Comparison of ENCODE assay signal across 16 mouse cellular contexts in the genomic region with DNA sequence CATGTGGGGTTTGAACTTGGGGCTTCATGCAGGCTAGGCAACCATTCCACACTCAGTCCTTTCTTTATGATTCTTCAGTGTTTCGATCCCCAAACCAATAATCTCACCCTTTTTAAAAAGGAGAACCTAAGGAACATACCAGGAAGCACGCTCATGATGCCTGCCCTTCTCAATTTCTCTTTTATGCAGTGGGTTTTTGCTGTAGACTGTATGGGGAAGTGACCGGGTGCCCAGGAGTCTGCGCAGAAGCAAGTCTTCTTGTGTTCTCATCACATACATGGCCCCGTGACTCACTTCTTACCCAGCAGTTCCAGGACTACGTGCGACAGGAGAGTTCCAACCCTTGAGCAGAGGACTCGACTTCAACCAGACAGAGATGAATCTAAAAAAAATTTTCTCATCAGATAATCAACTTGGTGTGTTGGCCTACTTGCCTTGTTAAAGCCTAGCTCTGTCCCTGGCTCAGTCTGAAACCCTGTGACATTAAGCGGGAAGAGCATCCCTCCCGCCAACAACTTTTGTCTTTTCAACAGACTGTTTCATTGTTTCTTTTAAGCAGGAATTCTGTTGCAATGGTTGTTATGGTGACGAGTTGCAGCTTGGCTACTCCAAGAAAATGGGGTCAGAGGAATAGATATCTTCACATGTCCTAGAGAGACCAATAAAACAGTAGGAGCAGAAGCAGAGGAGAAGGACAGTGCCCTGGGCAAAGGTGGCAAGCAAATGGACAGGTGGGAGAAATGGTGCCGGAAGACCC. TPM values are rescaled to one million over a fixed set of nuclear protein-coding genes. Genes with fewer than 3 reads are reported as not detected.
DNase-seq lines count a peak whose midpoint lies in the region; ATAC-seq and TF ChIP-seq lines count a peak whose summit lies in the region.
"Had no signal": no experiment of that assay in that cellular context is flagged by ENCODE, and none has a peak within 500 bp of the region (broad histone marks: within the 10 kb centered on the region; RNA-seq: fewer than 3 reads in every experiment).

No protein-coding gene starts in this region.

- no peak overlapping the region for H3K4me2 ChIP-seq in neural tube, embryonic 15.5 days
- H3K4me2 ChIP-seq: embryonic facial prominence, embryonic 13.5 days; heart, embryonic 11.5 days; limb, embryonic 15.5 days had no signal

- no peak overlapping the region for H3K9ac ChIP-seq in neural tube, embryonic 15.5 days (replicated peaks)
- H3K9ac ChIP-seq: embryonic facial prominence, embryonic 13.5 days; limb, embryonic 15.5 days had no signal

- peak; percentile 10 for DNase-seq in lung, postnatal 25 days (ENCODE audit: low spot score)
- no peak for DNase-seq in lung, adult 2 months
- DNase-seq in heart, embryonic 10.5 days (ENCODE audit: low spot score): no peak
- DNase-seq in frontal cortex, postnatal 36 days (ENCODE audit: low spot score in 2 of 2): no peak
- DNase-seq: adrenal gland, postnatal 25 days; cerebellum, postnatal 10 days; gastrocnemius, postnatal 25 days; kidney, postnatal 10 days; layer of hippocampus, adult 9-11 months had no signal

- H3K4me1 ChIP-seq in lung, adult 2 months (ENCODE audit: control insufficient read depth, insufficient read depth, low read length): no peaks in the 10 kb centered on the region
- peaks cover 11% of the 10 kb centered on the region for H3K4me1 ChIP-seq in bone marrow macrophage, adult 2 months (ENCODE audit: control insufficient read depth, insufficient read depth, low read length)
- peaks cover 17% of the 10 kb centered on the region for H3K4me1 ChIP-seq in neural tube, embryonic 15.5 days
- H3K4me1 ChIP-seq in heart, embryonic 10.5 days: no peaks in the 10 kb centered on the region
- H3K4me1 ChIP-seq: embryonic facial prominence, embryonic 13.5 days; limb, embryonic 15.5 days had no signal

- TF ChIP-seq POLR2A in lung, adult 2 months (IDR thresholded peaks at IDR 0.05; ENCODE audit: borderline replicate concordance, extremely low read depth, low read depth, low read length): no peak
- no peak for TF ChIP-seq POLR2A in bone marrow macrophage, adult 2 months (IDR thresholded peaks at IDR 0.05; ENCODE audit: borderline replicate concordance, low read depth, low read length)

- peak; percentile 86 for ATAC-seq in granulocyte monocyte progenitor cell, adult 5-6 weeks (replicated peaks; ENCODE audit: poor library complexity, severe bottlenecking)
- no peak for ATAC-seq in neural tube, embryonic 15.5 days (ENCODE audit: low FRiP score)

- no peaks in the 10 kb centered on the region for H3K36me3 ChIP-seq in neural tube, embryonic 15.5 days
- H3K36me3 ChIP-seq in heart, embryonic 10.5 days: no peaks in the 10 kb centered on the region
- H3K36me3 ChIP-seq: embryonic facial prominence, embryonic 13.5 days; G1E; limb, embryonic 15.5 days had no signal

- peak overlapping the region; percentile 64 for H3K27ac ChIP-seq in bone marrow macrophage, adult 2 months (ENCODE audit: insufficient read depth, low read depth, low read length)
- H3K27ac ChIP-seq in neural tube, embryonic 15.5 days (replicated peaks): peak overlapping the region; percentile 75
- H3K27ac ChIP-seq in heart, embryonic 10.5 days: no peak overlapping the region
- H3K27ac ChIP-seq: embryonic facial prominence, embryonic 13.5 days; limb, embryonic 15.5 days had no signal

- no peak for TF ChIP-seq CTCF in lung, adult 2 months (IDR thresholded peaks at IDR 0.05; ENCODE audit: insufficient read depth, low read length)
- no peak for TF ChIP-seq CTCF in bone marrow macrophage, adult 2 months (IDR thresholded peaks at IDR 0.05; ENCODE audit: low read depth, low read length)

- H3K27me3 ChIP-seq in neural tube, embryonic 15.5 days (replicated peaks): no peaks in the 10 kb centered on the region
- H3K27me3 ChIP-seq in heart, embryonic 10.5 days (ENCODE audit: insufficient read depth, poor library complexity, severe bottlenecking): no peaks in the 10 kb centered on the region
- H3K27me3 ChIP-seq: embryonic facial prominence, embryonic 13.5 days; limb, embryonic 15.5 days had no signal

- H3K4me3 ChIP-seq in lung, adult 2 months (replicated peaks; ENCODE audit: extremely low read depth, low read depth, low read length): no peak overlapping the region
- H3K4me3 ChIP-seq in bone marrow macrophage, adult 2 months (ENCODE audit: insufficient read depth, low read length): no peak overlapping the region
- no peak overlapping the region for H3K4me3 ChIP-seq in neural tube, embryonic 15.5 days (replicated peaks)
- no peak overlapping the region for H3K4me3 ChIP-seq in heart, embryonic 10.5 days
- H3K4me3 ChIP-seq: embryonic facial prominence, embryonic 13.5 days; limb, embryonic 15.5 days had no signal

- H3K9me3 ChIP-seq in neural tube, embryonic 15.5 days (replicated peaks): no peaks in the 10 kb centered on the region
- no peaks in the 10 kb centered on the region for H3K9me3 ChIP-seq in heart, embryonic 10.5 days
- H3K9me3 ChIP-seq: embryonic facial prominence, embryonic 13.5 days; G1E; limb, embryonic 15.5 days had no signal

- WGBS in lung, adult 2 months: 75% methylated on average over 12 of the region's 12 CpGs
- 68% methylated on average over 12 of the region's 12 CpGs for WGBS in neural tube, embryonic 15.5 days
- WGBS in heart, embryonic 10.5 days: 83% methylated on average over 12 of the region's 12 CpGs

RNA-seq across cellular contexts. Expression of a gene that starts 42.8 kb away (rescaled TPM):
- polyA plus RNA-seq in lung, adult 2 months (2012; rRNA removed): 0.32 and 0.73 TPM in 2 replicates
- 92.5 and 110 TPM in 2 replicates for polyA plus RNA-seq in bone marrow macrophage, adult 2 months (2012; ENCODE audit: insufficient read depth, insufficient read length, missing spikeins)
- 154 and 199 TPM in 2 replicates for total RNA-seq in granulocyte monocyte progenitor cell, adult 5-6 weeks (2014; fragmentation: Nextera tagmentation)
- total RNA-seq in granulocyte monocyte progenitor cell, adult 5-6 weeks (2017): 269 and 306 TPM in 2 replicates
- 3.9 and 11.6 TPM in 2 replicates for polyA plus RNA-seq in neural tube, embryonic 15.5 days (2015; fragmentation: Nextera tagmentation; extraction: Ambion mirVana)
- polyA plus RNA-seq in heart, embryonic 10.5 days (2016; fragmentation: Nextera tagmentation; extraction: Ambion mirVana): 36.1 and 41.1 TPM in 2 replicates
